Mouse (Mus musculus) megakaryocyte, embryonic 14.5 days (primary cell): ENCODE results near the gene Tmem256.

Experiments
- FLI1 ChIP-seq: IDR thresholded peaks from 2 replicates; pipeline ENCODE4 v1.6.1; 2012; ENCODE audit warnings: low read length, inconsistent platforms, mixed read lengths
- GATA1 ChIP-seq: IDR thresholded peaks from 3 replicates; pipeline ENCODE4 v1.6.1; 2012; ENCODE audit warnings: mixed read lengths, low read length, inconsistent platforms, borderline replicate concordance

DNA sequence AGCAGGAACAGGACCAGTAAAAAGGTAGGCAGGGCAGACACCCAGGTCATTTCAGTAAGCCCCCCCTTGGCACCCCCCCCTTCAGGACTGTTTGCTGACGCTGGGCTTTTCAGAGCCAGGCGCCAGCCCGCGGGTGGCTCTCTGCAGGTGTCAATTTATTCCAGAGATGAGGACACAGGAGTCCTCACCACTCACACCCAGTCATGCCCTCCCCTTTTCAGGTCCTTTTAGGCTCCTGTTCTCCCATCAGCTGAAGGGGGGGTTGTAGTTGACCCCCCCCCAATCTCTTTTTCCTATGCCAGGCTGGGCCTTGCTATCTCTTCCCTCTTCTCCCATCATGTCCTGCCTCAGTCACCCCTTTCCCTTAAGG, 2.4 kb upstream of the Tmem256 start:
- TF ChIP-seq GATA1 (no peak), FLI1 (no peak)
